Mouse (Mus musculus): ENCODE measurements around the gene Fnbp1. TPM values are rescaled to one million over a fixed set of nuclear protein-coding genes. Genes with fewer than 3 reads are reported as not detected.

Fnbp1 gene
- polyA plus RNA-seq, 1 experiment from 2014 or later, result 26.3 TPM

- Histone ChIP-seq H3K9ac (no peak overlapping the region), H3K27ac (no peak overlapping the region), H3K4me2 (replicated peaks) (no peak overlapping the region), H3K4me3 (no peak overlapping the region), H3K36me3 (peaks cover 35% of the 10 kb centered on the region), H3K9me3 (no peaks in the 10 kb centered on the region), H3K27me3 (no peaks in the 10 kb centered on the region), H3K4me1 (no peaks in the 10 kb centered on the region)
- WGBS, result 85% methylated on average over 28 of the region's 28 CpGs
- no peak for ATAC-seq (ENCODE audit: insufficient number of reproducible peaks, insufficient read depth, low FRiP score, low TSS enrichment)
Measured at GRCm38 (mm10) chr2:31060787-31061730, 80.7 kb downstream of the Fnbp1 start.

DNA sequence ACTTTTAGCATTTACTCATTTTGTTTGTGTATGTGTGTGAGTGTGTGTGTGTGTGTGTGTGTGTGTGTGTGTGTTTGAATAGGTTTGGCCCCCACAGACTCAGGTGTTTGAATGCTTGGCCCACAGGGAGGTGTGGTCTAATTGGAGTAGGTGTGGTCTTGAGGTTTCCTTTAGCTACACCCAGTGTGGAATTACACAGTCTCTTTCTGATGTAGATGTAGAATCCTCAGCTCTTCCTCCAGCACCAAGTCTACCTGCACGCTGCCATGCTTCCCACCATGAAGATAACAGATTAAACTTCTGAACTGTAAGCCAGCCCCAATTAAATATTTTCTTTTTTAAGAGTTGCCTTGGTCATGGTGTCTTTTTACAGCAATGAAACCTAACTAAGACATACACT is 81.5 kb downstream of the Fnbp1 start:
- Histone ChIP-seq H3K9ac (no peak overlapping the region), H3K27me3 (no peaks in the 10 kb centered on the region), H3K27ac (no peak overlapping the region), H3K4me3 (no peak overlapping the region), H3K4me1 (no peaks in the 10 kb centered on the region), H3K4me2 (replicated peaks) (no peak overlapping the region), H3K36me3 (peaks cover 43% of the 10 kb centered on the region), H3K9me3 (no peaks in the 10 kb centered on the region)
- WGBS, result 94% methylated on average over 1 of the region's 1 CpGs
- ATAC-seq (ENCODE audit: insufficient number of reproducible peaks, insufficient read depth, low FRiP score, low TSS enrichment), result no peak

DNA sequence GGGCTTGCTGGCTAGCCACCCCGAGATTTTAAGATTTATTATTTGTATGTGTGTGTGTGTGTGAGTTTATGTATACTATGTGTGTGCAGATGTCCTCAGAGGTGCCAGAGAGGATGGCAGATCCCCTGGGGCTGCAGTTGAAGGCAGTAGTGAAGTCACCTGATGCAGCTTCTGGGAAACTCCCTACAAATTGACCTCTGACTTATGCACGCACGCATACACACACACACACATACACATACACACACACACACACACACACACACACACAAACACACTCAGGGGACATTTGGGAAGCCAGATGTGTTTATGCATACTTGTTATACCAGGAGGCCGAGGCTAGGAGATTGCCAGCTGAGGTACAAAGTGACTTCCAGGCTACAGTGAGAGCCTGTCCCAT is 83.4 kb downstream of the Fnbp1 start:
- H3K36me3 ChIP-seq, result peaks cover 56% of the 10 kb centered on the region
- no peak for ATAC-seq (ENCODE audit: insufficient number of reproducible peaks, insufficient read depth, low FRiP score, low TSS enrichment)
- no peak overlapping the region for H3K4me3 ChIP-seq
- no peaks in the 10 kb centered on the region for H3K27me3 ChIP-seq
- WGBS, result 82% methylated on average over 4 of the region's 4 CpGs
- H3K9ac ChIP-seq, result no peak overlapping the region
- no peaks in the 10 kb centered on the region for H3K9me3 ChIP-seq
- no peak overlapping the region for H3K4me2 ChIP-seq (replicated peaks)
- H3K27ac ChIP-seq, result no peak overlapping the region
- no peaks in the 10 kb centered on the region for H3K4me1 ChIP-seq

DNA sequence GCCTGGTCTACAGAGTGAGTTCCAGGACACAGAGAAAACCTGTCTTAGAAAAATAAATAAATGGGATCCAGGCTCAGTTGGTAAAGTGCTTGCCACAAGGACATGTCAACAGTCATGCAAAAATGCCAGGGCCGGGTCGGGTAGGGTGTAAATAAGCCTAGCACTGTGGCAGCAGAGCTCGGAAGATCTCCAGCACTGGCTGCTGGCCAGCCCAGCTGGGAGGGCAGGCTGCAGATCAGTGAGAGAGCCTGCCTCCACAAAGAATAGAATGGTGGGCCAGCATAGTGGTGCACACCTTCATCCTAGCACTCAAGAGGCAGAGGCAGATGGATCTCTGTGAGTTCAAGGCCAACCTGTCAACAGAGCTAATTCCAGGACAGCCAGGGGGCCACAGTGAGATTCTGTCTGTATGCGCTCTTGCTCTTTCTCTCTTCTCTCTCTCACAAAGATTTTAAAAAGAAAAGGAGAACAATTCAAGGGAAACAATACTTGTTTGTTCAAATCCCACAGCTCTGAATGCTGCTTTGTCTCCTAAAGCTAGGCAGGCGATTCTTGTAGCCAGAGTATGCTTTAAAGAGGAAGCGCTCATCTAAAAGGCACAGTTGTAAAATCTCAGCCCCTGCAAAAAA is 84.1 kb downstream of the Fnbp1 start:
- 74% methylated on average over 6 of the region's 6 CpGs for WGBS
- H3K27me3 ChIP-seq, result no peaks in the 10 kb centered on the region
- H3K4me2 ChIP-seq (replicated peaks), result no peak overlapping the region
- peaks cover 60% of the 10 kb centered on the region for H3K36me3 ChIP-seq
- H3K4me3 ChIP-seq, result no peak overlapping the region
- no peak for ATAC-seq (ENCODE audit: insufficient number of reproducible peaks, insufficient read depth, low FRiP score, low TSS enrichment)
- H3K4me1 ChIP-seq, result no peaks in the 10 kb centered on the region
- no peak overlapping the region for H3K27ac ChIP-seq
- H3K9ac ChIP-seq, result no peak overlapping the region
- H3K9me3 ChIP-seq, result no peaks in the 10 kb centered on the region

DNA sequence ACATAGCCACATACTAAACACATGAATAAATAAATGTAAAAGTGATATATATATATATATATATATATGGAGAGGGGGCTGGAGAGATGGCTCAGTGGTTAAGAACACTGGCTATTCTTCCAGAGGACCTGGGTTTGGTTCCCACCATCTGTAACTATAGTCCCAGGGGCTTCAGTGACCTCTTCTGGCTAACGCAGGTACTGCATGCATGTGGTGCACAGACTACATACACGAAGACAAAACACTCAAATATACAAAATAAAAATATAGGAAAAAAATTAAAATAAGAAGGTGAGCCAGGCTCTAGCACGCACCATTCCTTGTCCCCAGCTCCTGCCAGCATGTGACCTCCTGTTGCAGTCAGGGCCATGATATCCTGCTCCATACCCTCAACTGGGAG is 85.7 kb downstream of the Fnbp1 start:
- peaks cover 74% of the 10 kb centered on the region for H3K36me3 ChIP-seq
- H3K4me1 ChIP-seq, result no peaks in the 10 kb centered on the region
- H3K9ac ChIP-seq, result no peak overlapping the region
- H3K4me2 ChIP-seq (replicated peaks), result no peak overlapping the region
- H3K27ac ChIP-seq, result no peak overlapping the region
- no peak overlapping the region for H3K4me3 ChIP-seq
- no peak for ATAC-seq (ENCODE audit: insufficient number of reproducible peaks, insufficient read depth, low FRiP score, low TSS enrichment)
- H3K9me3 ChIP-seq, result no peaks in the 10 kb centered on the region
- WGBS, result 97% methylated on average over 3 of the region's 3 CpGs
- H3K27me3 ChIP-seq, result no peaks in the 10 kb centered on the region

DNA sequence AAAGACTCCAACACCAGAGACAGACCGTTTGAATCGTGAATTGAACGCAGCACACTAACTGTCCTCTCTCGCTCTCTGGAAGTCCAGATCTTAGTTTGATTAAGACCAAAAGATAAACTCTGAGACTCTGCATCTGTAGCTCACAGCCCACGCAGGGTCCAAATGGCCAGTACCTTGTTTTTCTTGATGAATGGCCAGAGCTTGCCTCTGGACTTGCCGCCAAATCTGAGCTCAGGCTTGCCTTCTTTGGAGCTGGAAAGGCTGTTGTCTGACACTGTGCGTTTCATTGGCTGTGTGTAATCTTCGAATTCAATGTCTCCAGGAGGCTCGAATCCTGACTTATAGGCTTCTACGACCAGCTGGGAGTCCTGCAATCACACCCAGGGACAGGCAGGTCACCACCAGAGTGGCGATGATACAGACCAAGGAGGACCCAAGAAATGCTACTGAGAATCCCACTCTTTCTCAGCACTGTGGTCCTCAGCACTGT is 87.9 kb downstream of the Fnbp1 start:
- Histone ChIP-seq H3K36me3 (peaks cover 67% of the 10 kb centered on the region), H3K27me3 (no peaks in the 10 kb centered on the region), H3K27ac (no peak overlapping the region), H3K4me1 (no peaks in the 10 kb centered on the region), H3K9me3 (no peaks in the 10 kb centered on the region), H3K9ac (no peak overlapping the region), H3K4me3 (no peak overlapping the region), H3K4me2 (replicated peaks) (no peak overlapping the region)
- WGBS, result 93% methylated on average over 11 of the region's 11 CpGs
- ATAC-seq (ENCODE audit: insufficient number of reproducible peaks, insufficient read depth, low FRiP score, low TSS enrichment), result no peak

DNA sequence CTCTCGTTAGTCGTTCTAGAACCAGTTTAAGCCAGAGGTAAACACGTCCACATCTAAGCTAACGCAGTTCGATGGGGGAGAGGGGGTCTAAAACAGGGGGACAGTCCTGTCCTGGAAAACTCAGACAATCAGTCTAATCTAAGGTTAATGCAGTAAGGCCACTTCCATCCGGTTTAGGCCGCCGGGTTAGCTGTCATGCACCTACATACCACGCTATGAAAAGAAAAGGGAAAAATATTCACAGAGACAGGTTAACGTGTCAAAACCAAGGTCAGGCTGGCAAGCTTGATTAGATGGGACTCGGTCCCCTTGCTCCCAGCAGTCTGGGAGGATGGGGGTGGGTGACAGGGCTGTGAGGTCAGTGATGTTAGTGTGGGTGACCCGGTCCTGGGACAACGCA is 88.4 kb downstream of the Fnbp1 start:
- WGBS, result 92% methylated on average over 13 of the region's 13 CpGs
- H3K36me3 ChIP-seq, result peaks cover 63% of the 10 kb centered on the region
- no peaks in the 10 kb centered on the region for H3K27me3 ChIP-seq
- H3K4me3 ChIP-seq, result no peak overlapping the region
- ATAC-seq (ENCODE audit: insufficient number of reproducible peaks, insufficient read depth, low FRiP score, low TSS enrichment), result no peak
- H3K9ac ChIP-seq, result no peak overlapping the region
- no peak overlapping the region for H3K27ac ChIP-seq
- H3K4me2 ChIP-seq (replicated peaks), result no peak overlapping the region
- H3K4me1 ChIP-seq, result no peaks in the 10 kb centered on the region
- no peaks in the 10 kb centered on the region for H3K9me3 ChIP-seq

GRCm38 (mm10) chr2:31052441-31052840 is 89.4 kb downstream of the Fnbp1 start:
- Histone ChIP-seq H3K27ac (no peak overlapping the region), H3K9me3 (no peaks in the 10 kb centered on the region), H3K36me3 (peaks cover 57% of the 10 kb centered on the region), H3K4me2 (replicated peaks) (no peak overlapping the region), H3K9ac (no peak overlapping the region), H3K27me3 (no peaks in the 10 kb centered on the region), H3K4me3 (no peak overlapping the region), H3K4me1 (no peaks in the 10 kb centered on the region)
- 88% methylated on average over 10 of the region's 10 CpGs for WGBS
- no peak for ATAC-seq (ENCODE audit: insufficient number of reproducible peaks, insufficient read depth, low FRiP score, low TSS enrichment)

DNA sequence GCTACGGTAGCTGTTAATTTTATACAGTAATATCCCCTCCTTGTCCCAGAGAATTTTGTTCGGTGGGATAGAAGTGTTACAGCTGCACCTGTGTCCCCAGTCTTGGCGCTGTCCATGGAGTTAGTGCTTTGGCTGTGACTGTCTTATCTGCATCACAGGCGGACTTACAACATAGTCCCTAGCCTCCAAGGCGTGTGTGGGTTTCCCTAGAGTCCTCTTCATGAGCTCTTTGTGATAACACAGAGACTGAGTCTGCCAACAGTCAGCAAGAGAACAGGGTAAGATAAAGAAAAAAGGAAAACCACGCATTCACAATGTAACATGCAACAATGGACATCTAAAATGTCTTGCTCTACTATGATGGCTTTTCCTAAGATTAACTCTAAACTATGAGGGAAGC is 93.8 kb downstream of the Fnbp1 start:
- ATAC-seq (ENCODE audit: insufficient number of reproducible peaks, insufficient read depth, low FRiP score, low TSS enrichment), result no peak
- Histone ChIP-seq H3K9ac (no peak overlapping the region), H3K4me3 (no peak overlapping the region), H3K27ac (no peak overlapping the region), H3K4me2 (replicated peaks) (no peak overlapping the region), H3K9me3 (no peaks in the 10 kb centered on the region), H3K4me1 (no peaks in the 10 kb centered on the region), H3K27me3 (no peaks in the 10 kb centered on the region), H3K36me3 (peaks cover 30% of the 10 kb centered on the region)
- WGBS, result 93% methylated on average over 6 of the region's 6 CpGs

DNA sequence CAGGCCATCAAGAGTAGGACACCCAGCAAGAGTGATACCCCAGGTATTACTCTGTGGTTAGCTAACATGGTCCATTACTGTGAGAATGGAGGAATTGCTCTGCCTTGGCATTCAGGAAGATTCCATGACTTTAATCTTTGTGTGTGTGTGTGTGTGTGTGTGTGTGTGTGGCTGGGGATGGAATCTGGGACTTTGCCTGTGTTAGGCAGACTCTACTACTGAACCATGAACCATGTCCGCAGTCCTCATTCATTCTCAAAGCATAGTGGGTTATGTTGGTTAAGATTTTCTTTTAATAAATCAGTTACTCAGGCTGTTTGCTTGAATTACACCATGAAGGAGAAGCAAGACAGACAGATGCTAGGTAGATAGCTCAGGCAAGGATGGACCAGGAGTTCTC is 98.0 kb downstream of the Fnbp1 start:
- no peak overlapping the region for H3K27ac ChIP-seq
- no peaks in the 10 kb centered on the region for H3K4me1 ChIP-seq
- WGBS, result 92% methylated on average over 1 of the region's 1 CpGs

GRCm38 (mm10) chr2:31042881-31043280 is 98.9 kb downstream of the Fnbp1 start:
- H3K27me3 ChIP-seq, result no peaks in the 10 kb centered on the region

More for the DNA sequence above, 98.0 kb downstream of the Fnbp1 start:
- Histone ChIP-seq H3K9me3 (0 out of 2 replicates have a peak, but pooled peaks cover 5% of the 10 kb centered on the region), H3K36me3 (peaks cover 23% of the 10 kb centered on the region), H3K9ac (no peak overlapping the region), H3K4me2 (replicated peaks) (no peak overlapping the region), H3K27me3 (no peaks in the 10 kb centered on the region), H3K4me3 (no peak overlapping the region)
- ATAC-seq (ENCODE audit: insufficient number of reproducible peaks, insufficient read depth, low FRiP score, low TSS enrichment), result no peak

DNA sequence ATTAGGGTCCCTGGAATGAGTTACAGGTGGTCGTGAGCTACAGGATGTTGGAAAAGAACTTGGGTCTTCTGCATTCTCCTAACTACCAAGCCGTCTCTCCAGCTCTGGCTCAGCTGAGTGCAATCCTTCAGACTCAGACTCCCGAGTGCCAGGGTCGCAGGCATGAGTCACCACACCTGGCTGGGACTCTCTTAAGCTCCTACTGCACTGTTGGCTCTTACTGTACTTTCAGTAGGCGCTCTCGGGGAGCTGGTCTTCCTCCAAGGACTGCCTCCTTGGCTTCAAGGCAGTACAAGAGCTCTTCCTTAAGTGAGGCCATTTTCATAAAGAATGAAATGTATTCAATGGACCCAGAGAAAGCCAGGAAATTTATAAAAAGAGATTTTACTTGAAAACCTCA is 100.4 kb downstream of the Fnbp1 start:
- WGBS, result 85% methylated on average over 6 of the region's 6 CpGs
- peaks cover 34% of the 10 kb centered on the region for H3K36me3 ChIP-seq

More at GRCm38 (mm10) chr2:31042881-31043280, 98.9 kb downstream of the Fnbp1 start:
- H3K4me2 ChIP-seq (replicated peaks), result no peak overlapping the region
- ATAC-seq (ENCODE audit: insufficient number of reproducible peaks, insufficient read depth, low FRiP score, low TSS enrichment), result no peak
- H3K27ac ChIP-seq, result no peak overlapping the region
- no peaks in the 10 kb centered on the region for H3K4me1 ChIP-seq
- H3K9me3 ChIP-seq, result 0 out of 2 replicates have a peak, but pooled peaks cover 5% of the 10 kb centered on the region
- H3K36me3 ChIP-seq, result peaks cover 26% of the 10 kb centered on the region
- no peak overlapping the region for H3K9ac ChIP-seq
- no peak overlapping the region for H3K4me3 ChIP-seq
- 91% methylated on average over 6 of the region's 6 CpGs for WGBS

More for the DNA sequence above, 100.4 kb downstream of the Fnbp1 start:
- Histone ChIP-seq H3K27me3 (no peaks in the 10 kb centered on the region), H3K4me3 (no peak overlapping the region), H3K9ac (no peak overlapping the region), H3K4me1 (no peaks in the 10 kb centered on the region), H3K9me3 (0 out of 2 replicates have a peak, but pooled peaks cover 5% of the 10 kb centered on the region), H3K27ac (no peak overlapping the region), H3K4me2 (replicated peaks) (no peak overlapping the region)
- ATAC-seq (ENCODE audit: insufficient number of reproducible peaks, insufficient read depth, low FRiP score, low TSS enrichment), result no peak
